Mouse (Mus musculus) left cerebral cortex, adult 18-20 months (tissue): ENCODE measurements around the gene Cphx3. TPM values are rescaled to one million over a fixed set of nuclear protein-coding genes. Genes with fewer than 3 reads are reported as not detected.
"Not testable (repeated sequence)": the region's sequence is repeated elsewhere in the genome, so short reads cannot be mapped to it uniquely, and the experiment has no call there.

ENCODE experiments used
- DNase-seq, 2 experiments: peaks; one replicate each; pipeline ENCODE4 v3.0.0; 2021 to 2022; ENCODE audit warnings: low spot score in 2 of 2, mixed read lengths in 1 of 2
- long read RNA-seq, 2 experiments: library from polyadenylated mRNA; stranded (forward); transcript quantifications; one replicate each; pipeline ENCODE4 v2.0.0; 2021
- total RNA-seq, 2 experiments: library from RNA; stranded (reverse); gene quantifications; 2 replicates each; pipeline ENCODE4 v1.2.3; 2021

Gene Cphx3
- not detected for total RNA-seq
- long read RNA-seq, experiment 1, result 0 reads
- long read RNA-seq, experiment 2, result 0 reads

DNA sequence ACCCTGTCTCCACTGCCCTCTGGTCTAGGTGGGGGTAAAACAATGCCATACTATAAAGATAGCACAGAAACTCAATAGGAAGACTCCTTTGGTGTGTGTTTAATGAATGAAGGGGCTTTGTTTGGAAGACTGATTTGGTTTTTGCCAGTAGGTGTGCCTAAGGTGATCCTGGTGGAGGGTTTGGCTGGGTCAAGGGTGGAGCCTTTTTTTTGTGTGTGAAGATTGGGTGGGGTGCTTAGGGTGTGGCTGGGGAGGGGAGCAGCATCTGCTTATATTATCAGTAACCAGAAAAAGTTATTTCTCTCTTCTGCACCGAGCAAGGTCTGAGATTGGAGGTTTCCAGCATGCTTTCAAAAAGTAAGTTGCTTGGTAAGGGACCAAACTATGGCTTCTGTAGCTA is at the start of gene Cphx3:
Gene Cphx3 (plus strand): TSS at position 301 of the 400 bp plus-strand sequence.
- DNase-seq, result not testable (repeated sequence)

DNA sequence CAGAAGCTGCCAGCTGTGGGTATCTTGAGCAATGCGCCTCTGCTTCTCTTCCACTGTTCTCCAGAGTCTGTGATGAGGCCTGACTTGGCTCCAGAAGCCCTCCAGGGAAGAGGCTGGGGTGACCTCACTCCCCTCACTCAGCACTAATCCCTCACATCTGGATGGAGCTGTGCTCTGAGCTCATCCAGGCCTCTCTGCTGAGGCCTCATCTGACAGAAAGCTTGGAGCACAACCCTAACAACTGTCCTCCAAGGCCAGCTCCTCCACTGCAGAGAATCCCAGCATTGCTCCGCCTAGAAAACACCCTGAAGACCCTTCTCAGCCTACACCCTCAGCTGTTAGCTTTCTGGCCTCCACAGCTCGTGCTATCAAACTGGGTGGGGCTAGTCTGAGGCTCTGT is 47.7 kb upstream of the Cphx3 start:
- not testable (repeated sequence) for DNase-seq

DNA sequence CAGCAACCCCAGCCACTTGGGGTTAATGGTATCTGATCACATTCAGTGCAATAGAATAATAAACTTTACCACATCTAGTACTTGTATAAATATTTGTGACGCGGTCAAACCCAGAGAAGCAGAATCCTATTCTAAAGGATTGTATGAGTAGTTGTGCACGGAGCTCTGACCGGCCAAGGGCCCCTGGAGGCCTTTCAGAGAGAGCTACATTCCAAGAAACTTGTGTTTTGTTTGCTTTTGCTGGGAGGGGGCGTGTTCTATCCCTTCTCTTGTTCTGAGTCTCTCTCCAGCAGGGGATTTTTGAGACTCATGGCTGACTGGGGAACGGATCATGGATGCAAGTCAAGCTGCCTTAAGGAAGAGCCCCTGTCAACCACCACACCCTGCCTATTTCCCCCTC is 46.7 kb upstream of the Cphx3 start:
- not testable (repeated sequence) for DNase-seq

DNA sequence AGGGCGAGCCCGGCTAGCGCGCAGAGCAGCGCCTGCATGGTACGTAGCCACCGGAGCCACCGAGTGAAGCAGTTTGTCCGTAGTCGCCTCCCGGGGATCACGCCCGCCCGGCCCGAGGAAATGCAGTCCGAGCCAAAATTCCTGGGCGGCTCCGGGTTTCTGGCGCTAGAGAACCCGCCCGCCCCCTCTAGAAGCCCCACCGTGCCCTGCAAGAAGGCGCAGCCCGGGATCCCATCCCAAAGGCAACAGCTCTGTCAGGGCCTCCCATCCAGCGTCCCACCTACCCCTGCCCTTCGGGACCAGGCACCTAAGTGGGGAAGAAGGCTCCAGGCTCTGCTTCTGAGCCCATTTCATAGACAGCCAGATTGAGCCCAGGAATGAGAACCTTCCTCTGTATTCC is 39.5 kb upstream of the Cphx3 start, which contains the start of gene Gm9780:
Gene Gm9780 (minus strand): TSS at position 101 of the 400 bp plus-strand sequence.
- DNase-seq, result not testable (repeated sequence)

DNA sequence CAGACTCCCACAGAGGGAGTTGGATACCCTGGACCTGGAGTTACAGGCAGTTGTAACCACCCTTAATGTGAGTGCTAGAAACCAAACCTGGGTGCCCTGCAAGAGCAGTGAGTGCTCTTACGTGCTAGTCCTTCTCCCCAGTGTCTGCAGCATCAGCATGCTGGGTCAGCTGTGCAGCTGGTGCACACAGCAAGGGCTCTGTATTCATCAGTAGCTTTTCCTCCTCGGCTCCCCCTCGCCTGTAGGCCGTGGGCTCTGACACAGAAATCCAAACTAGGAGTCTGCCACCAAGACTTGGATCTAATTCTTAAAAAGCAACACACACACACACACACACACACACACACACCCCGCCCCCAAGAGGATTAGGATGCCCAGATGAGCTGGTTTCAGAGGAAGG is 37.1 kb upstream of the Cphx3 start:
- not testable (repeated sequence) for DNase-seq

DNA sequence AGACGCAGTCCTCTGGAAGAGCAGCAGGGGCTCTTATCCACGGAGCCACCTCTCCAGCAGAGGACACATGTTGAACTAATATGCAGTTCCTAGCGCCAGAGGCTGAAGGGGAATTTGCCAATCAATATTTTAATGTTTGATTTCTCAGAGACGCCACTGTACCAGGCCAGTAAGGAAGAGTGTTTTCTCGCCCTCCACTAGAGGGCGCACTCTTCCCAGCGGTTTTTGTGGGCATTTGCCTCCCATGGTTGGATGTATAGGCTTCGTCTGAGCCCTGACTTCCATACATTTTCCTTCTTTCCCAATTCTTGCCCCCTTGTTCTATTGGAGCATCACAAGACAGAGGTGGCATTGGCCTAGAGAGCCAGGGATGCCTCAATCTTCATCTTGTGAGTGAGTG is 35.1 kb upstream of the Cphx3 start:
- not testable (repeated sequence) for DNase-seq

DNA sequence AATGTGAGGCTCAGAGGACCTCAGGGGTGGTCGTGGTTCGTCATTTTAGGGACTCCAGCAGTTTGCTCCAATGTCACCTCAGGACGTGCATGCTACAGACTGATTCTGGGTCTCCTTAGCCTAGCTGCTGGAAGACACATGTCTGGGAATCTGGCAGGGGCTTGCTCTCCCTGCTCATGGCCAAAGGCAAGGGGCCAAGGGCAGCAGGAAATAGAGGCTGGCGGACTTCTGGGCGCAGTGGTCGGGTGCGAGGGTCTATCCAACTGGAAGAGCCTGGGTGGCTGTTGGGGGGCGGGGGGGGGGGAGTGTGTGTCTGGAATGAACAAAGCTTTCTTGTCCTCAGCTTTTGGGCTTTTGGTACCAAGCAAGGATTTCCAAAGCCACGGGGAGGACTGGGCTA is 33.3 kb upstream of the Cphx3 start:
- not testable (repeated sequence) for DNase-seq

DNA sequence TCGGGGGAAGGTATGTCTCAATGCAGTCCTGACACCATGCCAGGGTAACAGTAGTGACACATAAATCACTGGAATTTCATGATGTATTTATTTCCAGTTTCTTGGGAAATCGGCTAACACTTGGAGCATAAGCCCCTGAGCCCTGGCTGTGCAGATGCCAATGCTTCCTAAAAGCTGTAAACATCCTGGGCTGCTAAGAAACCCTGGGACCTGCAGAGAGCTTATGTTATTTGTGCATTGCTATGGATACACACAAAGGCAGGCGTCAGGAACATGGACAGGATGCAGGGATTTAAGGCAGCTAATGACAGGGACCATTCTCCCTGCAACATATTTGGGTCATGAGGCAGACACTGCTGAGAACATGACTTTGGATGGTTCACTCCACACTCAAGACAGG is 23.9 kb upstream of the Cphx3 start:
- DNase-seq, result not testable (repeated sequence)

DNA sequence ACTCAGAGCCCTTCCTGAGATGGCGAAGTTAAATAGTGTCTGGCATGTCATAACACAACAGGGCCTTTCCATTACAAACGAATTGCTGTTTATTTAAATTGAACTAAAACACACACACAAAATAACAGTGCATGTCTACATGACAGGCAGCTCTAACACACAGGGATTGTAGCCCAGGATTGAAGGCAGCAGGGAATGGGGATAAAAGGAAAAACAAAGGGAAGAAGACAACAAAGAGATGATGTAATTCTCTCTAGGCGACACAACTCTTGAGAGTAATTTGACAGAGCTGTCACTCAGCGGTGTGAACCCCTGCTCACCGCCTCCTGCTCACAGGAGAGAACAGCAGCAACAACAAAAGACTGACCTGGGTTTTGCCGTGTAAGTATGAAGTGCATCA is 22.7 kb upstream of the Cphx3 start:
- DNase-seq, result not testable (repeated sequence)

DNA sequence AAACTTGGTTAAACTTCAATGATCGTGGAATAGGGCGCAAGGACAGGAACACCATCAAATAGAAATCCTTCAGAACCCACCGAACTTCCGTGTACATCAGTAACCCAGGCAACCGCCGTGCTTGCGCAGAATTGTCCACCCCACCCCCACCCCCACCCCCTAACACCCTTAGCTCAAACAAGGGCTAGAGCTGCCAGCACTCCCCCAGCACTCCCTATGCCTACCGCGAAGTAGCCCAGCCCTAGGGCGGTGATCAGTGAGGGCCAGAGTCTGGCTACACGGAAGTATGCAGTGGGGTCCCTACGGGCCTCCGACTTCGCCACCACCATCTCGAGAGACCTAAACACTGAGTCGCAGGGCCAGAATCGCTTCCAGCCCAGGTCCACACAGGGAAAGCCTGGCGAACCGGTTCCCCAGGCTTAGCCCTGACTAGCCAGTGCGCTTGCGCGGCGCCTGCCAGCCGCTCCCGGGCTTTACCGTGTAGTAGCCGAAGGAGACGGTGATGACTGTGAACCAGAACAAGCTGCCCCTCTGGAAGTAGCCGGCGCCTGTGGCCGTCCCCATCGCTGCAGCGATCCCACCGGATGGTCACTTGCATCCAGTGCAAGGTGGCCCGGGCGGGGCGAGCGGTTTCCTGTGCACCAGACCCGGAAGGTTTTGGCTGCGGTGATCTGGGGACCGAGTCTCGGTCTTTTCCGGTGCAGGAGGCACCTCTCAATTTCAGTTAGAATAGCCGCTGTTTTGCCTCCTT is 15.3 kb upstream of the Cphx3 start:
- DNase-seq, result not testable (repeated sequence)

DNA sequence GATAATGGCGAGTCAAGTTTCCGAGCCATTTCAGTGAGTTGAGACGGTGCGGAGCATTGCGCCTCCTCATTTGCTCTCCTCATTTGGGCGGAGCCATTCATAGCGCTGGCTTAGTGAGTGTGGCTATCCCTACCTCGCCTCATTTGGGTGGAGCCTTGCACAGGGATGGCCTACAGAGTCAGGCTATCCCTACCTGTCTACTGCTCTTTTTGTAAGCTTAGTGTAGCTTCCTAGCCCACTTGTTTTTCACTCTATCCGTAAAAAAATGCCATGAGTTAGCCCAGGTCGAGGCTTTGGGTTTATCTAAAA is 14.8 kb upstream of the Cphx3 start, which contains the start of gene Tmem254c:
Gene Tmem254c (minus strand): TSS at position 31 of the 309 bp plus-strand sequence.
- not testable (repeated sequence) for DNase-seq

DNA sequence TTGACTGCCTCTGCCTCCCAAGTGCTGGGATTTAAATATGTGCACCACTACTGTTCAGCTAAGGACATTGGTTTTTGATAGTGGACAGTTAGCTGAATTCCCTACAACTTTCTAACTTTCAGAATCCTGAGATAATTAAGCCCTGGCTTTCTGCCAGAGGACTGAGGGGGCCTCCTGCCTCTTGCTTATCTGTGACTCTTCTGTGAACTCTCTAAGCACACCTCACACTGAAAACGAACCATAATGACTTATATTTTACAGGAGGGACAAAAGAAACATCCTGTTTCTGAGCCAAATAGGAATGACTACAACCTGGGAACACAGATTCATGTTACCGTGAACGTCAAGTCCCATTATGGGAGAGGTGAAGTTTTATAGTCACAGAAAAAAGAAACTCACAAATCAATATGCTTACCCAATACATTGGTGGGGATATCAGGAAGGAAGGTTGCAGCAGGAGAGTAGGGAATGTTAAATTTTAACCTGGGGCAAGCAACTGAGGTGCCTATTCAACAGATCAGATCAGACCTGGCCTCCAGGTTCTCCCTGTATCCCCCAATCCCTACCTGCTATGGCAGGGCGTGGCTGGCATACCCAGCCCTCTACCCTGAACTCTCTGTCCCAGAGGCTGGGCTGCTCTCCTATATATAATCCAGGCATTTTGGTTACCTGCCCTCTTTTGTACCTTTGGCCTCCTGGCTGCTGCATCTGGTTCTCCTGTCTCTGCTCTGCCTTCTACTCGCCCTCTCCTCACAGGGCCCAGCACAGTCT is 5.3 kb upstream of the Cphx3 start:
- DNase-seq, result not testable (repeated sequence)

DNA sequence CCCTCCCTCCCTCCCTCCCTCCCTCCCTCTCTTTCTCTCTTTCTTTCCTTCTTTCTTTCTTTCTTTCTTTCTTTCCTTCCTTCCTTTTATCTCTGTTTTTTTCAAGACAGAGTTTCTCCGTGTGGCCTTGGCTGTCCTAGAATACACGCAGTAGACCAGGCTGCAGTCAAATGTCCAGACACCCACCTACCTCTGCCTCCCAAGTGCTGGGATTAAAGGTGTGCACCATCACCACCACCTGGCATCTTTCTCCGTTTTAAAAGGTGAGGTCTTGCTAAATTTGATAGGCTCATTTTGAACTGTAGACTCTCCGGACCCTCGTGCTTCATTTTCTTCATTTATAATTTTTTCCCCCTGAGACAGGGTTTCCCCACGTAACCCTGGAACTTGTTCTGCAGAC is 881 bp upstream of the Cphx3 start, which contains the start of gene Cphx2:
Gene Cphx2 (plus strand): TSS at position 301 of the 400 bp plus-strand sequence.
- DNase-seq, result not testable (repeated sequence)

DNA sequence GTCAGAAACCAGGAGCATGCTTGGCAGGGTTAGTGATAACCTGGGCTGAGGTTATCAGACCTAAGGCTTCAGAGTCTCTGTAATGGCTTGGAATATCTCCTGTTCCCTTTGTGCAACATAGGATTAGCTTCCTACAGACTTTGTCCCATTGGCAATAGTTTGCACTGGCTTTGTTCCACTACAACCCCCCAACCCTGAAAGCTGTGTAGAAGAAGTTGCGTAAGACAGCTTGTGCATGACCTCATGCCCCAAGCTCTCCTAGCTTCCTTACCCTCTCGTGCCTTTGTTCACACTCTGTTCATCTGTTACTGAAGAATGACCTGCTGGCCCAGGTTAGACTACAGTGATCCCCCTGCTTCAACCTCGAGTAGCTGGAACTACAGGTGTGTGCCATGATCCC is 15.5 kb downstream of the Cphx3 start:
- not testable (repeated sequence) for DNase-seq

DNA sequence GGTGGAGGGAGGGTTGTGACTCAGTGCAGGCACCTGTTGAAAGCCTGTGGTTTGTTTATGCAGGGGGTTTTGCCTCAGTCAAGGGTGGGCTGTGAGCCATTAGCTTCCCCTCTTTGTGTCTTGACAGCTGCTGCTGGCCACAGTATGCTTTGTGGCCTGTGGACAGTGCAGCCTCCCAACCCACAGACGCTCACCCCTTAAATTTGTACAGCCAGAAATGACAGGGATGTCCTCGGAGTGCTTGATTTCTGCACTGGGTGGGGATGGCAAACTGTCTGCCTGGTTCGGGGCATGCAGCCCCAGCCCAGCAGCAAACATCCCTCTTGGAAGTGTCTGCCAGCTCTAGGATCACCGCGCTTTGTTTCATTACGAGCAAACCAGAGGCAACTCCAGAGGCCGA is 36.1 kb downstream of the Cphx3 start, which contains the start of gene Duxbl2:
Gene Duxbl2 (plus strand): TSS at position 200 of the 400 bp plus-strand sequence.
- DNase-seq, result not testable (repeated sequence)

DNA sequence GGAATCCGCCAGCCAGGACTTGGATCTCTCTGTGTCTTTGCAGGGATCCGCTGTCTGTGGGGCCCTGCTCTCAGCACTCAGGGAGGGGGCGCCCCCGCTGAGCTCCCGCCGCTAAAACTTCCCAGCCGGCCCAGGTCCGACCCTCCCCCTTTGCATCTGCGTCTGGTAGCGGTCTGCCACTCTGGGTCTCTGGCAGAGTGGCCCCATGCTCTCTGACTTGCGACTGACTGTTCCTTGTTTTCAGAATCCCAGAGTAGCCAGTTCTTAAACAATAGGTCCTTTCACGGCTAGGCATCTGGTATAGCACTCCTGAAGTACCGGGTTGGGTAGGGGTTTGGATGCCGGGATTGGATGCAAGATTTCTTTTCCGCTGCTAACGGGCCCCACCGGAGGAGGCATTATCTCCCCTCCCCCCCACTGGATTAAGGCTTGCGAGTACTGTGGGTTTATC is 36.5 kb downstream of the Cphx3 start:
- not testable (repeated sequence) for DNase-seq

DNA sequence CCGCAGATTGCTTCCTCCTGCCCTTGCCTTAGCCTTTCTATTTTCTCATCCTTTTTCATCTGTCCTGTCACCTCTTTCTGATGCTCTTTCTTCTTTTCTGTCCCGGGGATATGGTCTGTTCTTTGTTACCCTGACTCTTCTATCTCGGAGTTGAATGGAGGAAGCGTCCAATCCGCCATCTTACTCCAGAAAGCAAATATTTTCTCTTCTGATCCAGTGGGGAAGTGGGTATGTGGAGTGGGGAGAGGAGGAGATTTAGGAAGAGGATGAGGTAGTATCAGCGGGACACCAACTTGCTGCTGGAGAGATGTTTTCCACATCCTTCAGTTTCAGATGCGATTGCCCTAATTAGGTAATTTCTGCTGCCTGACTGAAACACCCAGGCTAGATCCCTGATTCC is 37.0 kb downstream of the Cphx3 start:
- DNase-seq, result not testable (repeated sequence)

DNA sequence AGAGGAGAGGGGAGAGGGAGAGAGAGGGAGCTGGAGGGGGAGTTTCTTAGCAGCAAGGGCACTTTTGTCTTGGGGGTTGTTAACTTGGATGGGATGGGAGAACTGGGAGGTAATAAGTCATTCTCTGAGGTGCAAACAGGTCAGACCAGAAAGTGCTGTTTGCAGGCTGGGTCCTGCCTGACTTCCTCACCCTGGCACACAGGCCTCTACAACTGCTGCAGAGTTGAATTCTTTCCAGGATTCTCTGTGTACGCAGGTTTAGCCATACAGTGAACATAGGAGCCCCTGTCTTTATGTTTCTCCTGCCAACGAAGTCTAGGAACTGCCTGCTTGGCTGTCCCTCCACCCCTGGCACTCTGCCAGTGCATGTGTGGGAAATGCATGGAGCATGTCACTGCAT is 65.0 kb downstream of the Cphx3 start:
- DNase-seq, result not testable (repeated sequence)

DNA sequence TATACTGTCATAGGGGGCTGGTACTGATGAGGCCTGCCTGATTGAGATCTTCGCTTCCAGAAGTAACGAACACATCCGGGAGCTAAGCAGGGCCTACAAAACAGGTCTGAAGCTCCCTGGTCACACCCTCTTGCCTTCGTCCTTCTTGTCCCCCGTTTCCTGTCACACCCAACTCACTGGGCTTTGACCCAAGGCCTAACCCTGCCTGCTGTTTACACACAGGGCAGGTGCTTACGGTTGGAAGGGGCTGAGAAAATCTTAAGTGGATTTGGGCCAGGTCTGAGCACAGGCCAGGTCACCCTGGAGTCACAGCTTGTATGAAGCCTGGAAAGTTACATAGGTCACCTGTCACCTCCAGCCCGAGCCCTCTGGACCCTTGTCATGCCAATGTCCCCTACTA is 73.9 kb downstream of the Cphx3 start:
- DNase-seq, result not testable (repeated sequence)

DNA sequence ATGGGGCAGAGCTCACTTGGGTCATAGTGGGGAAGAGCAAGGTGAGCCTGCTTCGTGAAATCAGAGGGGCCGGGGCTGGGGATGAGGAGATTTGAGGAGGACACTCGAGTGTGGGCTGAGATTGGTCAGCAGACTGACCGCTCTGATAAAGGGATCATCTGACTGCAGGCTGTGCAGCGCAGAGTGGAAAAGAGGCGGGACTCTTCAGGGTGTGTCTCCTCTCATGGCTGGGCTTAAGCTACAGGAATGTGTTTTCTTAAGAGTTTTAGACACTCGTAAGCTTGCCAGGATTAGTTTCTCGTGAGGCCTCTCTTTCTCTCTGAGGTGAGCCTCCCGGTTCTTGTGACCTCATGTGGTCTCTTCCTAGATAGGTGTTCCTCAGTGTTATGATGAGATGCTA is 79.1 kb downstream of the Cphx3 start:
- DNase-seq, result not testable (repeated sequence)

DNA sequence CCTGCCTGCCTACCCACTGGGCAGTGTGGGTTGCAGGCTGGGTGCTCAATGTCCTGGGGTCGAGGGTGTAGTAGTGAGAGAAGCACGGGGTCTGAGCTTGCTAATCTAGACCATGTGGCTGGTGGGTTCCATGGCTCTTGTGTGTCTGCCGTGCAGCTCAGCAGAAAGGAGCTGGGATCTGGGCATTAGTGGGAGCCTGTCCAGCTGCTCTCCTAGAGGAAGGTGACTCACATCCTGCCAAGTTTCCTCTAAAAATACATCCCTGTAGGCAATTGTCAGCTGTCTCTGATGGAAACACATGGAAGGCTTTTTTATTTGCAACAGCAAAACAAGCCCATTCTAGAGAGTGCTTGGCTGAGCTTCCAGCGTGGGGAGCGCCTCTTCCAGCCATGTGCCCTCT is 80.3 kb downstream of the Cphx3 start:
- not testable (repeated sequence) for DNase-seq

DNA sequence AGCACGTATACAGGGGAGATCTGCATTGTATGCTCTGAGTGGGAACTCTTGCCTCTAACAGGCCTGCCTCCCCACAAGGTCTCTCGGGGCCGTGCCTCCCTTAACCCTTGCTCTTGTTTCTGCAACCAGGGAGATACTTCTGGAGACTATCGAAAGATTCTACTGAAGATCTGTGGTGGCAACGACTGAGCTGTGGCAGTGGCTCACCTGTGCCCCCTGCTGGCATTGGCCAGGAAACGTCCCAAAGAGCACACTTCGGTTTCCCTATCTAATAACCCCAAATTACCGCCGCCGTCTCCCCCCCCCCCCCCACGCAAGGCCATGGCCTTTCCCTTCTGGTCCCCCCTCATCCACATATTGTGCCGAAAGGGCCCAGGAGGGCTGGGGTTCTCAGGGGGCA is 83.2 kb downstream of the Cphx3 start:
- DNase-seq, result not testable (repeated sequence)
